Mouse (Mus musculus) midbrain, postnatal 0 days (tissue): ENCODE data around the gene Rhog. TPM values are rescaled to one million over a fixed set of nuclear protein-coding genes. Genes with fewer than 3 reads are reported as not detected.

Experiments used
- ATAC-seq: fragments of 200-750 bp; cut with Nextera tagmentation; 2 replicates; pipeline ENCODE4 v1.8.0; 2017; ENCODE audit warnings: moderate number of reproducible peaks, mild to moderate bottlenecking, moderate TSS enrichment, moderate library complexity; ENCODE audit not compliant: low FRiP score
- DNase-seq: peaks from one replicate; pipeline ENCODE4 v3.0.0-alpha.2; 2015; ENCODE audit warnings: low spot score
- H3K27ac ChIP-seq: fragments of 300-500 bp; sonication (generic); 2 replicates; pipeline ENCODE4 v1.5.1; 2014; ENCODE audit warnings: low read depth, mild to moderate bottlenecking, low read length, mixed read lengths
- H3K27me3 ChIP-seq: fragments of 300-500 bp; sonication (generic); 2 replicates; pipeline ENCODE4 v1.6.1; 2014; ENCODE audit warnings: low read length, control low read depth, mixed read lengths; ENCODE audit not compliant: insufficient read depth
- H3K36me3 ChIP-seq: fragments of 300-500 bp; sonication (generic); 2 replicates; pipeline ENCODE4 v1.6.1; 2014; ENCODE audit warnings: low read length, control low read depth, mixed read lengths; ENCODE audit not compliant: insufficient read depth
- H3K4me1 ChIP-seq: fragments of 300-500 bp; sonication (generic); 2 replicates; pipeline ENCODE4 v1.6.1; 2014; ENCODE audit warnings: mild to moderate bottlenecking, control low read depth, antibody characterized with exemption, low read length, mixed read lengths; ENCODE audit not compliant: insufficient read depth
- H3K4me2 ChIP-seq: fragments of 300-500 bp; sonication (generic); 2 replicates; pipeline ENCODE4 v1.6.1; 2014; ENCODE audit warnings: low read depth, mild to moderate bottlenecking, low read length, mixed read lengths; ENCODE audit not compliant: poor library complexity, severe bottlenecking
- H3K4me3 ChIP-seq: fragments of 300-500 bp; sonication (generic); 2 replicates; pipeline ENCODE4 v1.5.1; 2014; ENCODE audit warnings: low read depth, mild to moderate bottlenecking, low read length, moderate library complexity
- H3K9ac ChIP-seq: fragments of 300-500 bp; sonication (generic); replicated peaks from 2 replicates; pipeline ENCODE4 v1.6.1; 2014; ENCODE audit warnings: mild to moderate bottlenecking, low read length, moderate library complexity, mixed read lengths; ENCODE audit not compliant: poor library complexity, severe bottlenecking
- H3K9me3 ChIP-seq: fragments of 300-500 bp; sonication (generic); 2 replicates; pipeline ENCODE4 v1.6.1; 2016; ENCODE audit warnings: low read length, control low read depth
- CTCF ChIP-seq: IDR thresholded peaks from 2 replicates; pipeline ENCODE4 v1.5.1; 2016; ENCODE audit warnings: antibody characterized with exemption, mild to moderate bottlenecking
- WGBS: fragments of 180-500 bp; shearing (Covaris S2); extraction: QIAGEN DNeasy Blood & Tissue Kit; methylation state at CpG from one replicate; pipeline ENCODE4 v1.1.7; 2014; 5-methylcytosine and 5-hydroxymethylcytosine counted together
- polyA plus RNA-seq: library from polyadenylated mRNA; unstranded; fragments of >200 nt; fragmentation: Nextera tagmentation; extraction: Ambion mirVana; gene quantifications from 2 replicates; pipeline ENCODE4 v1.2.1, GENCODE M21; 2015
- total RNA-seq: library from RNA; depleted of rRNA; stranded (reverse); fragments of >200 nt; gene quantifications from 2 replicates; pipeline ENCODE4 v1.2.3, GENCODE M21; 2014

The Rhog gene
- total and polyA plus RNA-seq, 2 experiments from 2014 or later = 11.3 to 15.8 TPM

DNA sequence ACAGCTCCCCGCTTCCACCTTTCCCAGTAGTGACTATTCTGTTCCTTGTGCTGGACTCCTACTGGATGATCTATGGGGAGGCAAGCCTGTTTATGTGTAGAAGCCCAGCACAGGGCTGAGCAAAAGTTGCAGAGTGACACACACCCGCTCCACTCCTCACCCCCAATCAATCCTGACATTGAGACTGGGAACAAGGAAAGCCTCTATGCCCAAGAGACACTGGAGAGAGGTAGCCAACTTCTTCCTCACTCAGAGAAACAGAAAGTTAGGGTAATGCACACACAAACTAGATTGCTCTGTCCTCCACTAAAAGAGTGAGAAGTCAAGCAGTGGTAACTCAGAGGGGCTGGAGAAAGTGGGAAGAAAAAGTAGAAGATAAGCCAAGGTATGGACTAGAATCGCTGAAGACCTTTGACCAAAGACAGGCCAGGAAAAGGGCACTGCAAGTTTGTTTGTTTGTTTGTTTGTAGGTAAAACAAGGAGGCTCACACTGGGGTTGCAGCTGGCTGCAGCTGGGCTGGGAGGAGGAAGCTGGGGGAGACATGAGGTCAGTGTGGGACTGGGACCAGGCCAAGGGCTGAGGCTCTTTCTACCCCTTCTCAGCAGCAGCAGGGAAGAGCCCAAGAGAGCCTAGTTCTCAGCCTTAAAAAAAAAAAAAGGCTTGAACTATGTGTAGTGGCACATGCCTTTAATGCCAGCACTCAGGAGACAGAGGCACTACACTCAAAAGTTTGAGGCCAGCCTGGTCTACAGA, 10.9 kb downstream of the Rhog start:
- H3K9me3 ChIP-seq = no peaks in the 10 kb centered on the region
- H3K4me1 ChIP-seq = peaks cover 3% of the 10 kb centered on the region; the same call in 1 of the 2 replicates
- ATAC-seq (no peak), DNase-seq (no peak)
- no peak overlapping the region for H3K4me2 ChIP-seq
- H3K36me3 ChIP-seq = no peaks in the 10 kb centered on the region
- WGBS = 92% methylated on average over 3 of the region's 3 CpGs
- TF ChIP-seq CTCF = no peak
- no peak overlapping the region for H3K9ac ChIP-seq
- H3K4me3 ChIP-seq = no peak overlapping the region
- no peaks in the 10 kb centered on the region for H3K27me3 ChIP-seq
- 0 out of 2 replicates have a peak overlapping the region, but pooled peaks have one; percentile 9 for H3K27ac ChIP-seq

DNA sequence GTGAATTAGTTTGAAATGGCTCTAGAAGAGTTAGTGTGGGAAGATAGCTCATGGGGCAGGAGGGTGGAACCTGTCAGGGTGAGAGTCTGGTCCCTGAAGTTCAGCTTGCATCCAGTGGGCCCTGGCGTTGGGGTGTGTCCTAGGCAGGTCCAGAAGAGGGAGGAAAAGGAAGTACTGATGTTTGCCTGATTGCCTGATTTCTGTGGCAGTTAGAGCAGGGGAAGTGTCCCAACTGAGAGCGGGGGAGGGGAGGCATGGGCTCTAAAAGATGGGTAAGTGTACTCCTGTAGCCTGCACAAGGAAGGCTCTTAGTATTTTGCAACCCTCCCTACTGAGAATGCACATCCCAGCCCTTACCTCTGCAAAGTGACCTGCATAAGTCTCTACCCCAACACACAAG, 12.0 kb downstream of the Rhog start:
- H3K27me3 ChIP-seq = no peaks in the 10 kb centered on the region
- no peaks in the 10 kb centered on the region for H3K9me3 ChIP-seq
- H3K36me3 ChIP-seq = 0 out of 2 replicates have a peak, but pooled peaks cover 4% of the 10 kb centered on the region
- ATAC-seq (no peak), DNase-seq (no peak)
- no peak for TF ChIP-seq CTCF
- WGBS = 87% methylated on average over 2 of the region's 2 CpGs
- no peak overlapping the region for H3K27ac ChIP-seq
- H3K9ac ChIP-seq = no peak overlapping the region
- peaks cover 3% of the 10 kb centered on the region; the same call in 1 of the 2 replicates for H3K4me1 ChIP-seq
- no peak overlapping the region for H3K4me2 ChIP-seq
- H3K4me3 ChIP-seq = no peak overlapping the region

DNA sequence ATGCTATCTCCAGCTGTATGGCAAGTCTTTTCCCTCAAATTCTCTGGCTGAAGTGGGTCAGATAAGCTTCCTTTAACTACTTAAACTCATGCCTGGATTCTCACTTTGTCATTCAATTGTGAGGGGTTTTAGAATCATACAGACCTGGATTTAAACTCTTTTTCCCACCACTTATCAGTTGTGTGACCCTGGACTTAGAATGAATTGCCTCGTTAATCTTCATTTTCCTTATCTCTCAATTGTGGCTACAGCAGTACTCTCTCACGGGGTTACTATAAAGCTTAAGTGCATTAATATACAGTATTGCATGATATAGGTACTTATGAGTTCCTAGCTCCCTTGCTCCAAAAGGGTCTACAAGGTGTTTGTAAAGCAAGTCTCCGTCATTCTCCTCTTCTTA, 12.9 kb downstream of the Rhog start:
- Histone ChIP-seq H3K4me3 (no peak overlapping the region), H3K9ac (no peak overlapping the region), H3K4me1 (peaks cover 3% of the 10 kb centered on the region; the same call in 1 of the 2 replicates), H3K27ac (no peak overlapping the region), H3K4me2 (no peak overlapping the region), H3K9me3 (no peaks in the 10 kb centered on the region), H3K27me3 (no peaks in the 10 kb centered on the region), H3K36me3 (peaks cover 4% of the 10 kb centered on the region)
- DNase-seq (no peak), ATAC-seq (no peak)
- WGBS = 84% methylated on average over 3 of the region's 3 CpGs
- no peak for TF ChIP-seq CTCF

DNA sequence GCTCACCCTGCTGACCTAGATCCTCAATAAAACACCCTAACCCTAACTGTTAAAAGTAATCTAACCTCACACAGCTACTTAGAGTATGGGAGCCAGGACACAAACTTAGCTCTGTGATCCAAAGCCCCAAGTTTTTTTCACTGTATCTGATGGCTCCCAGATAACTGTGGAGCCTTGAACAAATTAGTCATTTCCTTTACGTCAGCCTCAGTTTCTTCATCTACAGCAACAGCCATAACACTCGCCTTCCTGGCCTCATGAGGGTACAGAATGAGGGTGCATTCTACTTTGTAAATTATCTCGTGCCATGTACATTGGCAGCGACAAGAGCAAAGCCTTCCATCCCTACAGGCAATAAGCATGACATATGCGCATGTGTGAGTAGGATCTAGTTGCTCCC, 13.5 kb downstream of the Rhog start:
- Histone ChIP-seq H3K4me1 (peaks cover 3% of the 10 kb centered on the region; the same call in 1 of the 2 replicates), H3K9me3 (no peaks in the 10 kb centered on the region), H3K4me3 (no peak overlapping the region), H3K9ac (no peak overlapping the region), H3K27ac (no peak overlapping the region), H3K4me2 (no peak overlapping the region), H3K27me3 (no peaks in the 10 kb centered on the region), H3K36me3 (peaks cover 6% of the 10 kb centered on the region)
- DNase-seq = no peak
- TF ChIP-seq CTCF = no peak
- 74% methylated on average over 5 of the region's 5 CpGs for WGBS
- ATAC-seq = no peak

DNA sequence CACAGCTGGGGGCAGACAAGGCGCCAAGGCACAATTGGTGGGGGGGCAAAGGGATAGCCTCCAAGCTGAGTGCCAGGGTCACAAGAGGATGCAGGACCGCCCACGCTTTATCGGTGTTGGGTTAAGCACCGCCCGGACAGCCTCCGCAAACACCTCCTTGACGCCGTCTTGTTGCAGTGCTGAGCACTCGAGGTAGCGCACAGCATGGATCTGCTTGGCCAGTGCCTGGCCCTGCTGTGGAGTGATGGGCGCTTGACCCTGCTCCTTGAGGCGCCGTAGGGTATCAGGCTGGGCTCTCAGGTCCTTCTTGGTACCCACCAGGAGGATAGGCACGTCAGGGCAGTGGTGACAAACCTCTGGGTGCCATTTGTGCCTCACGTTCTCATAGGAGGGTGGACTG, 16.3 kb downstream of the Rhog start:
- DNase-seq = no peak
- Histone ChIP-seq H3K27me3 (no peaks in the 10 kb centered on the region), H3K27ac (no peak overlapping the region), H3K36me3 (peaks cover 14% of the 10 kb centered on the region), H3K4me2 (no peak overlapping the region), H3K4me1 (no peaks in the 10 kb centered on the region), H3K9me3 (no peaks in the 10 kb centered on the region), H3K9ac (no peak overlapping the region), H3K4me3 (no peak overlapping the region)
- no peak for TF ChIP-seq CTCF
- 96% methylated on average over 16 of the region's 16 CpGs for WGBS
- no peak for ATAC-seq

DNA sequence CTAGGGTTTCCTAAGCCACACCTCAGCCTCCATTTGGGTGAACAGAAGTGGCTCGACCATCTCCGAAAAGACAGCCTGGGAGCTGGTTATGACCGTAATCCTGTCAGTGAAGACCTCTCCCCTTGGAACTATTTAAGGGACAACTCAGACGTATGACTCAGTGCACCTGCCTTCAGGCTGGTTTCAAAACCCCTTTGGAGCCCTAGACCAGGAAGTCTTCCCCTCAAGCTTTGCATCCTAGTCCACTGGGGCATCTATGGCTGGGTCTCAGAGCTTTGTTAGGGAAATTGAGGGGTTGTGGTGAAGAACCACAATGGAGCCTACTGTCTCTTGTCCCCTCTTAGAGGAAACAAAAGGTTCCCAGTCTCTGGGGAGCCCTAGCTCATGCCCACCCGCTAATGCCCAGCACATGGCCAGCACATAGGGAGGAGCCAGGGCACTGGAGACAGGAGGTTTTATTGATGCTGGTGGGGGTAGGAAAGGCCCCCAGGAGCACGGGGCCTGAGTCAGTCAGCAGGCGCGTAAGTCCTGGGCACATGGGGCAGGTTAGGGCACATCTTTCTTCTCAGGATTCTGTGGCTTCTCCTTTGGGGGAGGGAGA, 17.1 kb downstream of the Rhog start:
- DNase-seq = no peak
- TF ChIP-seq CTCF = no peak
- H3K27me3 ChIP-seq = no peaks in the 10 kb centered on the region
- H3K4me1 ChIP-seq = no peaks in the 10 kb centered on the region
- no peak overlapping the region for H3K4me2 ChIP-seq
- 88% methylated on average over 8 of the region's 8 CpGs for WGBS
- H3K4me3 ChIP-seq = no peak overlapping the region
- no peak overlapping the region for H3K9ac ChIP-seq
- no peaks in the 10 kb centered on the region for H3K9me3 ChIP-seq
- peaks cover 14% of the 10 kb centered on the region for H3K36me3 ChIP-seq
- no peak for ATAC-seq
- no peak overlapping the region for H3K27ac ChIP-seq
